Mouse (Mus musculus): ENCODE results near the gene Slitrk3.

DNA sequence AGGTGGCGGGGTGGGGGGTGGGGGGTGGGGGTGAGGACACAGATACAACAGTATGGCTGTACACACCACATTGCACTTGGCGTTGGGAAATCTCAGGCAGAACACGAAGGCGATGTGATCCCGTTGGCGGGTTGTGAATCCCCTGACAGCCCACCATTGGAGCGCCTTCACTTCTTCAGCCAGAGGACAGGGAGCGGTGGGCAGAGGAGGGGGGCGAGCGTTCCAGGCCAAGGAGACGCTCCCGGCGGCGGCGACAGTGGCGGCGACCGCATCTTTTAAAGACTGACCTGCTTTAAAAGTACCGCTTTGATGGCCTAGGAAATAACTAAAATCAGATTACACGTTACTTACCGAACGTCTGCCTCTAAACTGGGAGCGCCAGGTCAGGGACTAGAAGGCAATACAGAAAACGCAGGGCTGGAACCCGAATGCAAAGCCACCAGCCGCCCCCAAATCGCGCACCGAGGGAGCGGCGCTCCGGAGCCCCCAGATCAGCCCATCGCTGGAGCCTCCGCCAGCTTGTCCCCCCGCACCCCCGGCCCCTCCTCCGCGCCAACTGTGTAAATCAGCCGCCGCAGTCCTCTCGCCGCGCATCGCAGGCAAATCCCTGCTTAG is at the start of gene Slitrk3:
- TF ChIP-seq POLR2A (IDR thresholded peaks at IDR 0.05; ENCODE audit: insufficient read depth, low read depth, low read length) (no peak), CTCF (IDR thresholded peaks at IDR 0.05) (no peak), EP300 (IDR thresholded peaks at IDR 0.05; ENCODE audit: insufficient read depth, low read depth, low read length) (no peak)
